Mouse (Mus musculus) monocyte, adult 5-6 weeks (primary cell): ENCODE data around the gene Unc119b. TPM values are rescaled to one million over a fixed set of nuclear protein-coding genes. Genes with fewer than 3 reads are reported as not detected.

Source experiments
- ATAC-seq: fragments of 153-309, 156-312 bp; replicated peaks from 2 replicates; pipeline ENCODE4 v1.8.0; 2017; ENCODE audit warnings: mild to moderate bottlenecking; ENCODE audit not compliant: low TSS enrichment, insufficient number of reproducible peaks, severe bottlenecking, poor library complexity, low FRiP score
- total RNA-seq: library from RNA; stranded (forward); fragments of 200-1000, 200-491, 200-594 nt; gene quantifications from 3 replicates; pipeline ENCODE4 v1.2.3, GENCODE M21; 2017

Unc119b gene
- total RNA-seq, 1 experiment from 2014 or later, result 18.6 TPM

- ATAC-seq, result no peak
These were observed 8.8 kb upstream of the Unc119b start for GRCm38 (mm10) chr5:115143552-115143951.

- ATAC-seq, result no peak
These were observed 7.5 kb upstream of the Unc119b start for GRCm38 (mm10) chr5:115142166-115142697.

- ATAC-seq, result no peak
These were observed 6.0 kb upstream of the Unc119b start for GRCm38 (mm10) chr5:115140726-115141125.

GRCm38 (mm10) chr5:115139124-115139523, 4.3 kb upstream of the Unc119b start:
- no peak for ATAC-seq

- ATAC-seq, result no peak
These were observed 1.3 kb downstream of the Unc119b start for GRCm38 (mm10) chr5:115133358-115134066.

GRCm38 (mm10) chr5:115132465-115132864, 2.3 kb downstream of the Unc119b start:
- ATAC-seq, result peak; percentile 36; the same call in 1 of the 2 replicates

- no peak for ATAC-seq
These were observed 5.4 kb downstream of the Unc119b start for GRCm38 (mm10) chr5:115129328-115129727.

GRCm38 (mm10) chr5:115127421-115128179, 7.2 kb downstream of the Unc119b start:
- ATAC-seq, result no peak

GRCm38 (mm10) chr5:115126578-115127312, 8.0 kb downstream of the Unc119b start:
- ATAC-seq, result no peak; the same call in 1 of the 2 replicates

GRCm38 (mm10) chr5:115125211-115125871, 9.4 kb downstream of the Unc119b start:
- peak; percentile 93 for ATAC-seq

GRCm38 (mm10) chr5:115124690-115125089, 10.1 kb downstream of the Unc119b start:
- ATAC-seq, result no peak

- no peak for ATAC-seq
These were observed 13.8 kb downstream of the Unc119b start for GRCm38 (mm10) chr5:115120978-115121377.

GRCm38 (mm10) chr5:115118961-115119570, 15.7 kb downstream of the Unc119b start, which contains the start of gene Acads:
Acads (minus strand) TSS chr5:115119346.
- ATAC-seq, result peak; percentile 62

GRCm38 (mm10) chr5:115117467-115117866, 17.3 kb downstream of the Unc119b start:
- no peak; the same call in 1 of the 2 replicates for ATAC-seq

- ATAC-seq, result no peak
These were observed 18.3 kb downstream of the Unc119b start for GRCm38 (mm10) chr5:115116426-115116825.

GRCm38 (mm10) chr5:115114501-115114900, 20.3 kb downstream of the Unc119b start:
- no peak for ATAC-seq

GRCm38 (mm10) chr5:115113244-115113643, 21.5 kb downstream of the Unc119b start:
- 0 out of 2 replicates have a peak, but pooled peaks have one; percentile 25 for ATAC-seq

GRCm38 (mm10) chr5:115111156-115111555, 23.6 kb downstream of the Unc119b start:
- no peak for ATAC-seq
